Mouse (Mus musculus): ENCODE data around the gene Fat3. TPM values are rescaled to one million over a fixed set of nuclear protein-coding genes. Genes with fewer than 3 reads are reported as not detected.

The Fat3 gene
- total RNA-seq, 1 experiment from 2014 or later: not detected

DNA sequence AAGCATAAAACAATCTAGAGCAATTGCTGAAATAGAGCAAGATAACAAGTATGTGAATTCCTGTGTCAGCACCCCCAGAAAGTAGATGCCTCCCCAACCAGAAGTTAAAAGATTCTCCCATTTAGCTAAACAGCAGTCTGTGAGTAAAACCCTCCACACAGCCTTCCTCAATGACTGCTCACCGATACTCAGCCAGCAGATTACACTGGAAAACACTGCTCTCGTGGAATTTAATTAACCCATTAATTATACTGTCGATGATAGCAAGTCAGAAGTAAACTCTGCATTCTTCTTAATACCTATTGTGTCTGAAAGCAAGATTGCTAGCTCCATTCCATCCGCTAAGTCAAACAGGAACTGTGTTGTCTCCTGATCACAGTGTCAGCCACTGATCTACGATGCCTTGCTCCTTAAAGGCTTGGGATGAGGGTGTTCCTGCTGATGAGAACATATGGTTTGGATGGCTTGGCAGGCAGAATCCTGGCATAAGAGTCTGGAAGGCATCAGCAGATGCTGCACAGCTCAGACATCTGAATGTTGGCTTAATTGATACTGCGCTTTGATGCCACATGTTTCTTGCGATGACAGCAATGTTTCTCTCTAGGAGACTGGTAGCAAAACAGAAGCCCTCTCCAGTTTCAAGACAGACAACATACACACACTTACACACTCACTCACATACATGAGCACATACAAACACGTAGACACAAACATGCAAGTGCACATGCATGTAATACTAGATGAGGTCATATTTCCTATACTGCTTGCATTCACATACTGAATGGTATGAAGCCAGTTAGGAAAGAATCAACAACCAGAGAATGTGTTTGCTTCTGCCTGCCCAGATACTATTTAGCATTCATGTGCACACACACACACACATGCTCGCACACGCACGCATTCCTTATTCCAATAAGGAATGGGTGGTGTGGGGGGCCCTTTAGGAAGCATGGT, 155.9 kb downstream of the Fat3 start:
- ATAC-seq (replicated peaks in 1 of 2; ENCODE audit: insufficient read depth in 1 of 2, low FRiP score in 2 of 2, low TSS enrichment in 1 of 2, low read depth in 1 of 2, poor library complexity in 2 of 2, severe bottlenecking in 2 of 2): no peak

GRCm38 (mm10) chr9:16343191-16343590, 157.9 kb downstream of the Fat3 start:
- no peak for ATAC-seq (replicated peaks in 1 of 2; ENCODE audit: insufficient read depth in 1 of 2, low FRiP score in 2 of 2, low TSS enrichment in 1 of 2, low read depth in 1 of 2, poor library complexity in 2 of 2, severe bottlenecking in 2 of 2)

- ATAC-seq (replicated peaks in 1 of 2; ENCODE audit: insufficient read depth in 1 of 2, low FRiP score in 2 of 2, low TSS enrichment in 1 of 2, low read depth in 1 of 2, poor library complexity in 2 of 2, severe bottlenecking in 2 of 2): no peak
These were observed 158.5 kb downstream of the Fat3 start for GRCm38 (mm10) chr9:16342577-16342976.

- no peak for ATAC-seq (replicated peaks in 1 of 2; ENCODE audit: insufficient read depth in 1 of 2, low FRiP score in 2 of 2, low TSS enrichment in 1 of 2, low read depth in 1 of 2, poor library complexity in 2 of 2, severe bottlenecking in 2 of 2)
These were observed 170.6 kb downstream of the Fat3 start for GRCm38 (mm10) chr9:16330290-16330984.

DNA sequence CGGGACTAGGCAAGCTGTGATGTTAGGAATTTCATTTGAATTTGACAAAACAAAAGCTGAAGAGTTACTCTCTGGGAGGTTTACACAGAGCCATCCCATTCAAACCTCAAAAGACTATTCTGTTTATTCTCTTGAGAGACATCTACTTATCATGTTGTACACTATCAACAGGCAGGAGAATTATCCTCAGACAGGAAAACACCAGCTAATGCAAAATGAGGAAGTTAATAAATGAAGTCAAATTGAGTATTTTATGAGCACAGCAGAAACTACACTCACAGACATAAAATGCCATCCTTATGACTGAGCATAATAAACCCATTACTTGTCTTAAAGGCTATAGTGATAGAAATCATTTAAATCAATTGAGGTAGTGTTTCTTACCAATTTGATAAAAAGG, 182.1 kb downstream of the Fat3 start:
- peak; percentile 58 to 69; a peak in 3 of 4 replicates for ATAC-seq (replicated peaks in 1 of 2; ENCODE audit: insufficient read depth in 1 of 2, low FRiP score in 2 of 2, low TSS enrichment in 1 of 2, low read depth in 1 of 2, poor library complexity in 2 of 2, severe bottlenecking in 2 of 2)

DNA sequence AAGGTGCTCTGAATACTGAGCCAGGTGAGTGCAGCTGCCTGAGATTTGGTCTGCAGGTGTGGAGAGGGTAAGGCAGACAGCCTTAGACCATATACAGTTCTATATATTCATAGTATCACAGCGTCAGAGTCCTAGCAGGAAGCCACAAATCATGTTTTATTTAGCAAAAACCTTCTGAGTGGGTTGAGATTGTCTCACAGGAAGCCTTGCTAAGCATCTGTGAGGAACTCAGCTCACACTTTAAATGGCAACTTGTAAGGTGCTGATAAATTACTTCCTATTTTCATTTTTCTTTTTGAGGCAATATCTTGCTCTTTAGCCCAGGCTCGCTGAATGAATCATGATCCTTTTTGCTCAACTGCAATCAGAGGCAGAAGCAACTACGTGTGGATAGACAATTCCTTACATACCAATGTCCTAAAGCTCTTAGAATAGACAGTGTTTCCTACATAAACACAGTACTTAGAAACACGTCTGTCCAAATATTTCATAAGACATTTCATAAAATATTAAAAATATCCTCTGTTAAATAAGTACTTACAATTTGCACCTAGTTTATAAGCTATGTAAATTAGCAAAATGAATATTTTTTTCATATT, 188.4 kb downstream of the Fat3 start:
- ATAC-seq (replicated peaks in 1 of 2; ENCODE audit: insufficient read depth in 1 of 2, low FRiP score in 2 of 2, low TSS enrichment in 1 of 2, low read depth in 1 of 2, poor library complexity in 2 of 2, severe bottlenecking in 2 of 2): peak; percentile 91 to 97

- no peak for ATAC-seq (replicated peaks in 1 of 2; ENCODE audit: insufficient read depth in 1 of 2, low FRiP score in 2 of 2, low TSS enrichment in 1 of 2, low read depth in 1 of 2, poor library complexity in 2 of 2, severe bottlenecking in 2 of 2)
These were observed 189.9 kb downstream of the Fat3 start for GRCm38 (mm10) chr9:16310855-16311848.

DNA sequence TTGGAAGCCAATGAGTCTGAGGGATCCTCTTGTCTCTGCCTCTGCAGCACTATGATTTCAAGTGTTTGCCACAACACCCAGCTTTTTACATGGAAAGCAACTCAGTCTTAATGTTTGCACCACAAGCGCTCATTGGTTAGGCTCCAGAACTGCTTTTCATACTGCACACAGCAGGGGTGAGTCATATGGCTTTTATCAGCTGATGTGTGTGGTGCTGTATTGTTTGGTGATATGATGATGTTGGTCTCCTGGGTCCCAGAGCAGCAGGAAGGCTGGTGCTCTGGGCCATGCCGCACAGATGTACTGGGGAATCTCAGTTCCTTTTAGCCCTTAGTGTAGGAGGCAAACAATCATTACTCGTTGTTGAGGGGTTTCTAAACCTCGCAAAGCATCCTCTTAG, 190.8 kb downstream of the Fat3 start:
- ATAC-seq (replicated peaks in 1 of 2; ENCODE audit: insufficient read depth in 1 of 2, low FRiP score in 2 of 2, low TSS enrichment in 1 of 2, low read depth in 1 of 2, poor library complexity in 2 of 2, severe bottlenecking in 2 of 2): no peak

DNA sequence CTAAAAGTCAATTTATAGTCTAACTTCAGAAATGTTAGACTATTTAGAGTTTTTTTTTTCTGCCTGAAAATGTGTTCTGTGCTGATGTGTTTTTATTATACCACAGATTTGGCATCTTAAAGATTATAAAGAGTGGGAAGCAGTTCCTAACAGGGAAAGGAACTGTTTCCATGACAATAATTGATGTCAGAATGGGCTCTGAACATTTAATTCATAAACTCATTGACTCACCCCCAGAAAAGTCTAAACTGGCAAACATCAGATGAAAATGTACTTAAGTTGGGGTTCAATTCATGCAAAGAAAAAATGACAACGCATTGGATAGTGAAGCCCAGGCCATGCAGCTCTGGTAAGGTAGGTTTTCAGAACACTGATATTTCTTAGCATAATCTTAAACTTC, 193.3 kb downstream of the Fat3 start:
- no peak for ATAC-seq (replicated peaks in 1 of 2; ENCODE audit: insufficient read depth in 1 of 2, low FRiP score in 2 of 2, low TSS enrichment in 1 of 2, low read depth in 1 of 2, poor library complexity in 2 of 2, severe bottlenecking in 2 of 2)

DNA sequence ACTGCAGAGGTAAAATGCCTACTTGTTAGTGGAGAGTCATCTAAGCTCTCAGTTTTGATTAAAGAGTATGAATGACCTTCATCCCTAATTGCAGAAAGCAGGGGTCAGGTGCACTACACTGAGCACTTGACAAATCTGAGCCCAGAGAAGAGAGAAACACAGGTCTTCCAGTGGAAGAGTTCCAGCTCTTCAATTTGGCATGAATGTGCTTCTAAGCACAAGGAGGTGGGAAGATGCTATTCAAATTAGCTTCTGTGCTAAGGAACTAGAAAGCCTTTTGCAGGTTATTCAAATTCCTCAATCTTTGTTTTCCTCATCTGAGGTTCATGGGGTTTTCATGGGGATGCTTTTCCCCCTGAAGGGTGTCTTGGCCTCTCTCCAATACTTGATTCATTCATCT, 194.9 kb downstream of the Fat3 start:
- ATAC-seq (replicated peaks in 1 of 2; ENCODE audit: insufficient read depth in 1 of 2, low FRiP score in 2 of 2, low TSS enrichment in 1 of 2, low read depth in 1 of 2, poor library complexity in 2 of 2, severe bottlenecking in 2 of 2): no peak

GRCm38 (mm10) chr9:16305396-16306086, 195.5 kb downstream of the Fat3 start:
- ATAC-seq (replicated peaks in 1 of 2; ENCODE audit: insufficient read depth in 1 of 2, low FRiP score in 2 of 2, low TSS enrichment in 1 of 2, low read depth in 1 of 2, poor library complexity in 2 of 2, severe bottlenecking in 2 of 2): no peak

DNA sequence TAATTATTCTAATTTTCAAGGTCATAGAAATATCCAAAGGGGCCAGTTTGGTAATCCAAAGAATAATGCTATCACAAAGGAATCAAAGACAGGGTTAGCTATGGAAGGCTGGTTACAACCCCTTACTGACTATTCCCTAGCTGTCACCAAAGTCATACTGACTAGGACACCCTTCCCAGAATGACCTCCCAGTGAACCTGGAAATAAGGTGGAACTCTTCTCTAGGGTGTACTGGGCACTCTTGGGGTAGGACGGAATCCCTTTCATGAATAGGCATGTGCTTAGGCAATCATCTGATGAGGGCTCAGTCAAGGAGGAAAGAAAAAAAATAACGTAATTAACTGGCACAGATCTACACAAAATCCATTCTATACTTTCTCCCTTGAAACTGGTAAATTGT, 196.1 kb downstream of the Fat3 start:
- no peak for ATAC-seq (replicated peaks in 1 of 2; ENCODE audit: insufficient read depth in 1 of 2, low FRiP score in 2 of 2, low TSS enrichment in 1 of 2, low read depth in 1 of 2, poor library complexity in 2 of 2, severe bottlenecking in 2 of 2)

GRCm38 (mm10) chr9:16302484-16302883, 198.6 kb downstream of the Fat3 start:
- ATAC-seq (replicated peaks in 1 of 2; ENCODE audit: insufficient read depth in 1 of 2, low FRiP score in 2 of 2, low TSS enrichment in 1 of 2, low read depth in 1 of 2, poor library complexity in 2 of 2, severe bottlenecking in 2 of 2): no peak

GRCm38 (mm10) chr9:16297935-16298334, 203.2 kb downstream of the Fat3 start:
- ATAC-seq (replicated peaks in 1 of 2; ENCODE audit: insufficient read depth in 1 of 2, low FRiP score in 2 of 2, low TSS enrichment in 1 of 2, low read depth in 1 of 2, poor library complexity in 2 of 2, severe bottlenecking in 2 of 2): peak in 1 of 2 experiments; percentile 69; a peak in 2 of 4 replicates

DNA sequence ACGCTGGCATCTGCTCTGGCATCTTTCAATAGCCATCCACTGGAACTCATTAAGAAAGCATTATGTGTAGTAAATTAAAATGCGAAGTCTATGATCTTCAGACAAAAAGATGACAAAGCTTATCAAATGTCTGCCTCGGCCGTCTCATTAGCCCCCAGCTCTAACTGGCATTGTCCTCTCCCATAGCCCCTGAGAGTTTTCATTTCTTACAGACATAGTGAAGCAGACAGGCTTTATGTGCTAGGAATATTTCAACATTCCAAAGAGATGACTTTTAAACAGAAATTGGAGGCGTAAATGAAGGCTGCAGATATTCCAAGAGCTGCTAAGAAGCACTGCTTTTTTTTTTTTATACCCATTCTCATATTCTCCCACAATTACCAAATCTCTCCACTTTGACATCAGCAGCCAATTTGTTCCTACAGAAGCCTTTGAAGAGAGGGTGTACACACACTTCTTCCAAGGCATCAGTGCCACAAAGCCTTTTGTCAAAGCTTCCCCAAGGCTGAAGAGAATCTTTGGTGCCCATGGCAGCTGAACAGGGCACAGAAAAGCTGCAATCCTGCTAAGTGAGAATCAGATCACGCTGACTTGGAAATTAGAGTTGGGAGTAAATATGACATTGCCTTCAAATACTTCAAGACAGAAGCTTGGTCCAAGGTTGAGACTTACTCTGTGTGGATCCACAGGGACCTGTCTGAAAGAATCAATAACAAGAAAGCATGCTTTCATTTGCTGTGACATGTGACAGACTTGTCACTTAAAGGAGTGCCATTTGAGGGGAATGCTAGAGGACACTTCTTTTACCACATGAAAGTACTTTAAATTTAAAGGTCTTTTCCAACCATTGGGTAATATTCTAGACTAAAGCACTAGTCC, 206.9 kb downstream of the Fat3 start:
- no peak for ATAC-seq (replicated peaks in 1 of 2; ENCODE audit: insufficient read depth in 1 of 2, low FRiP score in 2 of 2, low TSS enrichment in 1 of 2, low read depth in 1 of 2, poor library complexity in 2 of 2, severe bottlenecking in 2 of 2)

GRCm38 (mm10) chr9:16292492-16292891, 208.6 kb downstream of the Fat3 start:
- ATAC-seq (replicated peaks in 1 of 2; ENCODE audit: insufficient read depth in 1 of 2, low FRiP score in 2 of 2, low TSS enrichment in 1 of 2, low read depth in 1 of 2, poor library complexity in 2 of 2, severe bottlenecking in 2 of 2): no peak

Measured in hematopoietic stem cell, adult 5-6 weeks (primary cell).